In the genomic region with DNA sequence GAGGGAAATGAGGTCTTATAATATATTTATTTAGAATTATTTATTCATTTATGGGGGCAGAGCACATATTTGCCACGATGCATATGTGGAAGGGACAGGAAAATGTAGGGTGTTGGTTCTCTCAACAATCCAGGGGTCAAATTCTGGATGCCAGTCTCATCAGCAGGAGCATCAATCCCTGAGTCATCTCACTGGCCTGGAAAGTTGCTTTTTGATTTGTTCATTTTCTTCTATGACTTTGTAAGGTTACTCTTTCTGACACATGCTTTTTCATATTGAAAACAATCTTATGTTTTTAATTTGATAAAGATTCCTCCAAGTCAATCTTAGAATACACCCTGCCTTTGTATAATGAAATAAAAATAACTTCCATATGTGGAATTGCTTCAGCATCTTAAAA, we compare ENCODE assay signal across 33 mouse cellular contexts.
"Had no signal": no experiment of that assay in that cellular context is flagged by ENCODE, and none has a peak within 500 bp of the region (broad histone marks: within the 10 kb centered on the region; RNA-seq: fewer than 3 reads in every experiment).

No protein-coding gene starts in this region.

- H3K9ac ChIP-seq: limb, embryonic 12.5 days; limb, embryonic 13.5 days; limb, embryonic 15.5 days; liver, embryonic 12.5 days; liver, embryonic 13.5 days; liver, embryonic 14.5 days; liver, embryonic 15.5 days; liver, postnatal 0 days; lung, embryonic 14.5 days; lung, embryonic 15.5 days; midbrain, embryonic 12.5 days; midbrain, embryonic 13.5 days; midbrain, embryonic 15.5 days; neural tube, embryonic 12.5 days; neural tube, embryonic 13.5 days had no signal

- H3K9me3 ChIP-seq: limb, embryonic 10.5 days; limb, embryonic 12.5 days; limb, embryonic 13.5 days; limb, embryonic 15.5 days; liver, embryonic 12.5 days; liver, embryonic 13.5 days; liver, embryonic 15.5 days; lung, embryonic 15.5 days; megakaryocyte, embryonic 14.5 days; midbrain, embryonic 10.5 days; midbrain, embryonic 12.5 days; midbrain, embryonic 13.5 days; midbrain, embryonic 15.5 days; neural tube, embryonic 12.5 days; neural tube, embryonic 13.5 days had no signal

- H3K4me3 ChIP-seq: limb, embryonic 10.5 days; limb, embryonic 12.5 days; limb, embryonic 13.5 days; limb, embryonic 15.5 days; liver, embryonic 12.5 days; liver, embryonic 13.5 days; liver, embryonic 15.5 days; lung, embryonic 15.5 days; megakaryocyte, embryonic 14.5 days; midbrain, embryonic 10.5 days; midbrain, embryonic 12.5 days; midbrain, embryonic 13.5 days; midbrain, embryonic 15.5 days; myocyte; neural tube, embryonic 12.5 days; neural tube, embryonic 13.5 days had no signal

- H3K27me3 ChIP-seq: limb, embryonic 12.5 days; limb, embryonic 13.5 days; limb, embryonic 15.5 days; liver, embryonic 12.5 days; liver, embryonic 13.5 days; liver, embryonic 15.5 days; lung, embryonic 15.5 days; megakaryocyte, embryonic 14.5 days; midbrain, embryonic 12.5 days; midbrain, embryonic 13.5 days; midbrain, embryonic 15.5 days; neural tube, embryonic 12.5 days; neural tube, embryonic 13.5 days had no signal

- H3K27ac ChIP-seq: limb, embryonic 10.5 days; limb, embryonic 12.5 days; limb, embryonic 13.5 days; limb, embryonic 15.5 days; liver, embryonic 12.5 days; liver, embryonic 13.5 days; liver, embryonic 14.5 days; liver, embryonic 15.5 days; lung, embryonic 15.5 days; macrophage; midbrain, embryonic 10.5 days; midbrain, embryonic 12.5 days; midbrain, embryonic 13.5 days; midbrain, embryonic 15.5 days; neural tube, embryonic 12.5 days; neural tube, embryonic 13.5 days had no signal

- H3K36me3 ChIP-seq: limb, embryonic 10.5 days; limb, embryonic 12.5 days; limb, embryonic 13.5 days; limb, embryonic 15.5 days; liver, embryonic 12.5 days; liver, embryonic 13.5 days; liver, embryonic 15.5 days; lung, embryonic 15.5 days; midbrain, embryonic 10.5 days; midbrain, embryonic 12.5 days; midbrain, embryonic 13.5 days; midbrain, embryonic 15.5 days; neural tube, embryonic 12.5 days; neural tube, embryonic 13.5 days had no signal

- ATAC-seq: liver, embryonic 12.5 days; liver, postnatal 0 days; lung, postnatal 0 days; midbrain, embryonic 13.5 days; midbrain, embryonic 15.5 days; midbrain, embryonic 16.5 days had no signal

- H3K4me2 ChIP-seq: limb, embryonic 12.5 days; limb, embryonic 13.5 days; limb, embryonic 15.5 days; liver, embryonic 11.5 days; liver, embryonic 12.5 days; liver, embryonic 13.5 days; liver, embryonic 15.5 days; lung, embryonic 14.5 days; lung, embryonic 15.5 days; midbrain, embryonic 11.5 days; midbrain, embryonic 12.5 days; midbrain, embryonic 13.5 days; midbrain, embryonic 15.5 days; neural tube, embryonic 12.5 days; neural tube, embryonic 13.5 days had no signal

- H3K4me1 ChIP-seq: limb, embryonic 10.5 days; limb, embryonic 12.5 days; limb, embryonic 13.5 days; limb, embryonic 15.5 days; liver, embryonic 12.5 days; liver, embryonic 13.5 days; liver, embryonic 15.5 days; lung, embryonic 15.5 days; megakaryocyte, embryonic 14.5 days; midbrain, embryonic 10.5 days; midbrain, embryonic 12.5 days; midbrain, embryonic 13.5 days; midbrain, embryonic 15.5 days; neural tube, embryonic 12.5 days; neural tube, embryonic 13.5 days had no signal

- DNase-seq: left cerebral cortex, postnatal 4 days; liver; liver, embryonic 13.5 days; liver, postnatal 0 days; lung, adult 18-20 months; lung, adult 2 months; lung, postnatal 10 days; lung, postnatal 14 days; lung, postnatal 36 days; lung, postnatal 4 days; midbrain, embryonic 14.5 days had no signal
